Mouse (Mus musculus) natural killer cell, adult 2 months (primary cell): ENCODE results near the gene Cpeb4.

Experiments
- DNase-seq, 2 experiments: peaks; one replicate each; pipeline ENCODE4 v3.0.0; 2022; ENCODE audit warnings: low spot score in 2 of 2

The Cpeb4 gene

DNA sequence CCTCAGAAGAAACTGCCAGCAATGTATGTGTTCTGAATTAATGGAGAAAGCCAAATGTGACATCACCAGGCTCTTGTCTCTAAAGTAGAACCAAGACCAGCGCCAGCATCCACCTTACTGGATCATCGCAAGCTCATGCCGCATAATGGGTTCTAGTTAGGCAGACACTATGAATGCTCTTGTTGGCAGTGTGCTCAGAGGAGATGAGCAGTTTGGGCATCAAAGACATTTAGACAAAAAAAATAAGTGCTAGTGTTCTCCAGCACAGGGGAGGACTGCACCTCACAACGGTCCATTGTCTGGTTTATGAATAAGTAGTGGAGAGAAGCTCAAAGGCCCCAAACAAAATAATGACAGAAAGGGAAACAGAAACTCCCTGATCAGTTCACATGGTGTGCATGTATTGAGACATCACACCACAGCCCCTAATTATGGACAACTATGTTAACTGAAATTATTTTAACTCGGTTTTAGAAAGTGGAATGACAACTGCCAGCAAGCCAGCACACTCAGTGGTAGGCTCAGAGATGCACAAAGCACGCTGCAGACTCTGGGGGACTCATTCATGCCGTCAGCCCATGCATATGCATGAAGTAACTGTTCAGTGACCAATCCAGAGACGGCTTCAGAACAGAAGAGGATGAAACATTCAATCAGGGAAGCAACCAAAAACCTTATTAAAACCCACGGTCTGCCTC, 25.1 kb upstream of the Cpeb4 start:
- no peak for DNase-seq

DNA sequence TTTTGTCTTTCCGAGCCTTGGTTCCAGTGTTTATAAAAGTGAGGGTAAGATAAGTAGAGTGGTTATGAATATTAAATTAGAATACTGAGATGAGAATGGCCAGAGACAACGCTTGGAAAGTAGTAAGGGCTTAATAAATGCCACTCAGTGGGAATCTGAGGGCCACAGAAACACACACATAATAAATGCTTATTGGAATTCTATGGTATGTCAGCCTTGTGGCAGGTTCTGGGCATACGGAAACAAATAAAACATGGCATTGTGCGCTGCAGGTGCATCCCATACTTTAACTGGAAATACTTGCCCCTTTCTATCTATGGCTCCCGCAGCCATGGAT, 24.6 kb upstream of the Cpeb4 start:
- DNase-seq = no peak

DNA sequence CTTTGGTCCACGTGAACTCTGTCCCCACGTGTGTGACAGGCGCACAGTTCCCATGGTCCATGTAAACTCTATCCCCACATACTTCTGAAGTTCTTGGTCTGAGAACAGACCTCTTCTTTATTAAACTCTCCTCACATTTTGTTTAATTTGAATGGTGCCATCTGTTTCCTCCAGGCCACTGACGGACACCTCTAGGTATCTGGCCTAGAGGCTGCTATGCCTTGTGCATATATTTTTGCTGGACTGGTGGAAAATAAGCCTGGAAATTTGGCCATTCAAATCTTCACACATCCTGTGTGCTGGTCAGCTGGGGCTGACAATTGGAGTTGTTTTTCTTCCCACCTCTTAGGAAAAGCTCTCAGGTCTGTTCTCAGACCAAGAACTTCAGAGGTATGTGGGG, 23.3 kb upstream of the Cpeb4 start:
- DNase-seq = no peak

DNA sequence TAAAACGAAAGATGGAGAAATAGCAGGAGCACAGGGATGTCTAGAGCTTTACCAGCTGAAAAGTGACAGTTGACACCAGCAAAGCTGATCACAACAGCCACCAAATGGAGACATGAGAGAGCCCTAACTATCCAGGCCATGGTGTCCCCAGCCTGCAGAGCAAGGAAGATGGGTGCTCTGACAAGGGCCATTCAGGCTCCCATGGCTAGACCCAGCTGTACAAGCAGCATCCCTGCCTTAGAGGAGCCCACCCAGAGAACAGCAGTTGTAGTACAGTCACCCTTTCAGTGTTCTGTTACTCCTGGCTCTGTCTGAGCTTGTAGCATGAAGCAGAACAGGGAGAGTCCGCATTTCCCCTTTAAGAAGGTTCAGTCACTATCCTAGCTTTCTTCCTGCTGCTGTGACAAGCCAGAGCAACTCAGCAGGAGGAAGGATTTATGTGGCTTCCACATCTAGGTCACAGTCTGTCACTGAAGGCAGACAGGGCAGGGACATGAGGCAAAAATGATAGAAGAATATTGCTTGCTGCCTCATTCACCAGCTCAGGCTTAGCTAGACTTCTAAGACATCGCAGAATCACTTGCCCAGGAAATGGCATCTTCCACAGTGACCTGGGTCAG, 21.7 kb upstream of the Cpeb4 start:
- DNase-seq = no peak

DNA sequence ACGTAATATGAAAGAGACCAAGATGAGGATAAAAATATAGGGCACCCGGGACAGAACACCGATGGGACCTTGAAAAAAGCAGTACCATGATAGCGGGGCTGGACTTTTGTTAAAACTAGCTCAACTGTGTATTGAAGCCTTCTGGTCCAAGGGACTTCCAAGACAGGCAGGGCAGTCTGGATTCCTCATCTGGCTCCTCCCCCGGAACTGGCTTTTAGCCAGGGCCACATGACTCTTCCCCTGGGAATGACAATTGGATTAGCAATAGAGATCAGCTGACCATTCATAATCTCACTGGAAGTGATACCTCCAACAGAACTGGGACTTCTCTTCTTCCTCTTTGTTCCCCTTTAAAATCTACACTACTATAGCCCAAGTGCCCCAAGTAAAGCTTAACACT, 21.0 kb upstream of the Cpeb4 start:
- DNase-seq = no peak

DNA sequence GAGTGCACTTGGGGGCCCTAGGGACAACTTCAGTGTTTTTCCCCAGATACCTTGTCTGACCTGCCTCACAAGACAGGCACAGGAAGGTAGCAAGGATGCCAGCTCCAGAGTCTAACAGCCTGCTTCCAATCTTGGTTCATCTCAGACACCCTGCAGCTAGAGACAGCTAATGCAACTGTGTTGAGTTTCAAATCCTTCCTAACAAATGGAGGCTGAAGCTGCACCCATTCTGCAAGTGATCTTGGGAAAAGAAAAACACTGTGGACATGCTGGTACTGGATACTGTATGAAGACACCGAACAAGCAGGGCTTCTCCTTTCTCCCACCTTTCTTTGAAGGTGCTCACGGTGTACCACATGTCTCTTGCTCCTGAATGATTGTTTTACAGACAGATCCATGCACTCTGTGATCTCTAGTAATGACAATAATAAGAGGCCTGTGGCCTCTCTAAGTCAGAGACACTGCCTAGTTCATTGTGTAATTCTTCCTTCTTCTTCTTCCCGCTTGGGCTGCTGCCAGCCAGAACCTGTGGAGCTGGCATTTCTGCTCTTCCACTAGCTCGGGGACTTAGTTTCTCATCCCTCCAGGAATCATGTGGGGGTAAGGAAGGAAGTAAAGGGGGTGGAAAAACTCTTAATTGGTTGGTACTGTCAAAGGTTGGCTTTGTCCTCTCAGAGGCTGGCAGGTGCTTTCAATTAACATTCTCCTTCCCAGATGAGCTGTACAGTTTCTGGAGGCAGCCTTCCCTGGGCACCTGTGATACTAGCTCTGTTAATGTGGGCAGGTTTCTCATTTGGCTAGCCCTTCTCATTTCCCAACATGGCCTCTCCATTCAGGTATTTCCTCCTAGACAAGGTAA, 20.1 kb upstream of the Cpeb4 start:
- DNase-seq = no peak

DNA sequence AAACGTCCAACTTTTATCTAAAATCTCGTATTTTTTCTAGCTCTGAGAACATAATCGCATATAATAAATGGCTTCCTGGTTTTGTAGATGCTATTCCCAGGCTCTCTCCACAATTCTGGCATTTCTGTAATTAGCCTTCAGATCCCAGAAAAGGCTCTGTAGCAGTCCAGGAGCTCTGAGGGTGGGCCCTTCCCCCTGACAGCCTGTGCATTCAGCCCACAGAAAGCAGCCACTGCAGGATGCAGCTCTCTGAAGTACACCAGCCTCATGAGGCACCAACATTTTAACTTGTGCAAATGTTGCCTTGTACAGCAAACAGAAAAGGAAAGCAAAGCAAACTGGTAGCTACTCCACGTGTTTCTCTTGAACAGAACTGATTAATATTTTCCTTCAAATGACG, 17.1 kb upstream of the Cpeb4 start:
- DNase-seq = no peak

DNA sequence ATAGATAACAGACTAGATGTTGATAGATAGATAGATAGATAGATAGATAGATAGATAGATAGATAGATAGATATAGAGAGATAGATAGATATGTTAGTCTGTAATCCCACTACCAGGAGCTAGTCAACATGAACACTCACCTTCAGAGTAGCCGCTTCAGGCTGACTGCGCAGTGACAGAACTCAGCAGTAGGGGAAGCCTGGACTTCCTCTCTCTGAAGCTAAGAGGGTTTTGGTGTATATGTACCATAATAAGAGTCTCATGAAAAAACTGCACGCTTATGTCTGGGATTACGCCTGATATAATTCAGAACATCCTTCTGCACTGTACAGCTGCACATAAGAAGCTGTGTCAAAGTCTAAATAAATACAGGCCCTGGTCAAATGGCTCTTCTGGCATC, 14.5 kb upstream of the Cpeb4 start:
- DNase-seq = no peak

DNA sequence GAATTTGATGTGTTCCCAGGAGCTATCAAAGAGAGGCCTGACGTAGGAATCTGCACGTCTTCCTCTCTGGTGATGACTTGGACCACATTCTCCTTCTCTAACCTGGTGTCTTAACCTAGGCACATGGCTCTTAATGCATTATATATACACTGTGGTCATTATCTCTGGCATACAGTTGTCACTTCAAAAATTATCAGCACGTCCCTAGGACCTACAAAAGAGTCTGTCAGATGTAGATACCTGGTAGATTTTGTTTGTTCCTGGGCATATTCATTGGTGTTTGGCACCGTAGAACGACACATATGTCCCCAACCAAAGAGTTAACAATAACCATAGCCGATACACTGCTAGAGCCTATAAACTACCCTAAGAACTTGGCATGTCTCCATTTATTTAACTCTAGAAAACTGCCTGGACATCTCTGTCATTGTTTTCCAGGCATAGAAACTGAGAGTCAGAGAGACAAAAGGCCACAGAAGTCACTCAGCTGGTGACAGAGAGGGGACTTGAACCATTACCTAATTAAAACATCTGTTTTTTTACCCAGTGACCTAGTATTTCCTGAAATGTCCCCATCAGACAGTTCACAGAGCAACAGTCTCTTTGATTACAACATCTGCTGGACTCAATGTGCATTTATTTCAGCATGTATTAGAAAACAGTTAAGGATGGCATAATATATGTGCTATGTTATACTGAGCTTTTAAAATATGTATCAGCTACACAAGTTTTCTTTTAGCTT, 10.7 kb upstream of the Cpeb4 start:
- DNase-seq = no peak

DNA sequence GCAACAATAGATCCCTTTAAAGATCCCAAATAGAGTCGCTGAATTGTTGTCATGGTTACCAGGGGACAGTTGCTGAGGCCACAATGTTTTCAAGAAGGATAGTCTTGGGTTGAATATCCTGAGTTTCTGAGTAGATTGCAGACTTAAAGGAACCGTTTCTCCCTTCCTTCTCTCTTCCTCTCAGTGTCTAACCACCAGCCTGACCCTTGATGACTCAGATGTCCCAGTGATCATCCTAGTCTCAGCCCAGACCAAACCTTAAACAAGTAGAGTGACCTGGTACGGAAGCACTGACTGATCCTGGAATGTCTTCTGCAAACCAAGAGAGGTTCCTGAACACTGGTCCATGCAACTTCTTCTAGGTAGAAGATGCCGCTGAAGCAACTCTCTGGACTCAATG, 4.0 kb upstream of the Cpeb4 start:
- DNase-seq = no peak

DNA sequence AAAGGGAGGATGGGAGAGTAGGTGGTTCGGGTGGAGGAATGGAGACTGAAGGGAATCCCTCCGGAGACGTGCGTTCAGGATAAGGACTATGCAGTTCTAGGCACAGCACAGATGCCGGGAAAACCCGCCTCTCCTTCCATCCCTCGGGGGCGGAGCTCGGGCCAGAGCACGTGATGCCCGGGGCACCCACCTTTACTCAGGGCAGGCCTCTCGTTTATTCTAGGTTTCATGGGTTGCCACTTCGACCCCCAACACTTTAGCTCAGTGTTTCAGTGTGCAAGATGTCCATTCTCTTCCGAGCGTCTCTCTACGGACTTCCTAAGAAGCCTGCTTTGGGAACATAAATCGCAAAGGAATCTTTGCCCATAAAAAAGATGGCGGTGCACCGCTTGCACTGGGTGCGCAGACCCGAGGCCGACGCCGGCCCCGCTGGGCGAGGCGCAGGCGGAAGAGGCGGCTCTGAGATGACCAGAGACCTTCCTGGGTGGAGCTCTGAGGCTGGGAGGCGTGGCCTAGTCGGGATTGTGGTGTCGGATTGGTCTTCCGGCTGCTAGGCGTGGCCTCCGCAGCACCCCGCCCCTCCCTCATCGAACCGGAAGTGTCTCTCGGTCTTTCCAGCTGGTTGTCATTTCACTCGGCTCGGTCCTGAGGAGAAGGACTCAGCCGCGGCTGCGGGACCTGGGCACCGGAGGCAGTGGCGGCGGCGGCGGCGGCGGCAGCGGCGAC, 1.6 kb upstream of the Cpeb4 start:
- DNase-seq = peak; percentile 97 to 98

DNA sequence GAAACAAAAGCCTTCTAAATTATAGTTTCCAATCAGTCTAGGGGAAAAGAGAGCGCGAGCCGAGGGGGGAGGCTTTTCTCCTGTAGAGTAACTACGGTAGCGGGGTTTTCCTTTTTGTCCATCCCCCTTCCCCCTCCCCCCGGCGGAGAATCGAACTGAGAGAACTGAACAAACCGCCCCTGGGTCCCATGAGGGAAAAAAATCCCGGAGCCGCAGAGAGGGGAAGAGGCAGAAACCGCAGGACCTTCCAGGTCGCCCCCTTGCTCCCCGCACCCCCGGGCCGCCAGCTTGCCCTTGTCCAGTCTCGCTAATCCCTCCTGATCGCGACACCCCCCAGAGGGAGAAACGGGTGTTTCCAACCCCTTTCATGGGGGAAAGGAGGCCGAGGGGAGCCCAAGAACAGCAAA, 873 bp upstream of the Cpeb4 start:
- DNase-seq = peak in 1 of 2 experiments; percentile 23

DNA sequence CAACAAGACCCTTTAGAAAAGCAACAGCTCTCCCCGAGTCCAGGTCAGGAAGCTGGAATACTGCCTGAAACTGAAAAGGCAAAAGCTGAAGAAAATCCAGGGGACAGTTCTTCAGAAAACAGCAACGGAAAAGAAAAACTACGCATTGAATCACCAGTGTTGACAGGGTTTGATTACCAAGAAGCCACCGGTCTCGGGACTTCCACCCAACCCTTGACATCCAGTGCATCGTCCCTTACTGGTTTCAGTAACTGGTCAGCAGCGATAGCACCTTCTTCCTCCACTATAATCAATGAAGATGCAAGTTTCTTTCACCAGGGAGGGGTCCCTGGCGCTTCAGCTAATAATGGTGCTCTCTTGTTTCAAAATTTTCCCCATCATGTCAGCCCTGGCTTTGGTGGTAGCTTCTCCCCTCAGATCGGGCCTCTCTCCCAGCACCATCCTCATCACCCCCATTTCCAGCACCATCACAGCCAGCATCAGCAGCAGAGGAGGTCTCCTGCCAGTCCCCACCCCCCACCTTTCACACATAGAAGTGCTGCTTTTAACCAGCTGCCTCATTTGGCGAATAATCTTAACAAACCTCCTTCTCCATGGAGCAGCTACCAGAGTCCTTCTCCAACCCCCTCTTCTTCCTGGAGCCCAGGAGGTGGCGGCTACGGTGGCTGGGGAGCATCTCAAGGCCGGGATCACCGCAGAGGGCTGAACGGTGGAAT, 693 bp downstream of the Cpeb4 start:
- DNase-seq = no peak

DNA sequence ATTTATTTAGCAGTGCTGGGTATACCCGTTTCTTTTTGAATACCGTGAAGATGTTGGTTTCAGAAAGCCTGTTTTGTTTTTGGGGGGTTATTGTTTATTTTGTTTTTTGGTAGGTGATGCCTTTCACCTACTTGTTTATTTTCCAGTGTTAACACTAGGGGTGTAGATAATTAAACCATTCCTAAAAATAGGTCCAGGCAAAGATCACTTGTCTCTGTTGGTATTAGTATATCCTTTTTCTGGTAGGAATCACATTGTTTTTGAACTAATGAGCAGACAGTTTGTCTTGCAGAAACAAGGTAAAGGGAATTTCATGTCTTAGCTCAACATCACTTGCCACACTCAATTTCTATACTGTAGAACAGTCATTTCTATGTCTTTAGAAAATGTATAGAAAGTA, 2.1 kb downstream of the Cpeb4 start:
- no peak for DNase-seq

DNA sequence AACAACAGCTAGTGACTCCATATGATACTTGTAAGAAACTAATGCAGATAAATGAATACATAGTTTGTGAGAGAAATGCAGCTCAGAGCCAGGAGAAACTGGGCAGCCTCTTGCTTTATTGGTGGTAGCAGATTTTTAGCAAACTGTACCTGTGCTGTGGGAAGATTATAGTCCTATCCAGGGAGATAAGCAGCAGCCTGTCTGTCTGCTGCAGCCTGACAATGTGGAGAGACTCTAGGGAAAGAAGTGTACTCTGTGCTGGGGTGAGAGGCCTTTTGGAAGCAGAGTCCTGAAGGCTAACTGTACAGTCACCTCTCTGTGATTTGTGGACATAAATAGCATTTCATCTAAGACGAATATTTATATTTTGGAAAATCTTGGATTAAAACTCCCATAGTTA, 11.7 kb downstream of the Cpeb4 start:
- no peak for DNase-seq

DNA sequence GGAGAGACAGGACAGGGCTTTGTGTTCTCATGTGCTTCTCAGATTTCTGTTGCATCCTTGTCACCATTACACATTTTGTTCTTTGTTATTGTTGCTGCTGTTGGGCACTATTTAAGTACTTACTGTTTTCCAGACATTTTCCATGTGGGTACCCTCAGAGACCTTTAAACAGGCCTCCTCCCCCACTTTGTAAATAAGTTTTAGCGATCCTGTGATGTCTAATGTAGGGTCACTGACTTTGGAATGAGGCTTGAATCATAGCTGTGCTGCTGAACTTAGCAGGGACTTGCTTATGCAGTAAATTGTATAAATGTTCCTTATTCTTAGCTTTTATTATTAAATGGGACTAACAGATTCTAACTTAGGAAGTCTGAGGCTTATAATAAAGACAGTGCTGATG, 13.8 kb downstream of the Cpeb4 start:
- DNase-seq = no peak

DNA sequence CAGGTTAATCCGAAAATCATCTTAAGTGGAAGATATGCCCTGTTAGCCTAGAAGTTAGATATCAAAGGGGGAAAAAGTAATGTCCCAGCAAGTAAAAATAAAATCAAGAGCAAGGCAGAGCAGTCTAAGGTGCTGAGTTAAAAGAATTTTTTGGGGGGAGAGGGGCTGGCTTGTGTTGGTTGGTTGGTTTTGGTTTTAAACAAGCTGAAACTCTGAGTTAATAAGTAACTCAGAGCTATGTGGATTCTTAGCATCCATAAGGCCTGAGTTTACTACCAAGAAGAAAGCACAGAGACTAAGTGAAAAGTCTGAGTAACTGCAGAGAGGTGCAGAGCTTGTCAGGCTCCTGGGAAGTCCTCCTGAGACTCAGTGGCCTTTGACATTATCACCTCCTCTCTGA, 16.2 kb downstream of the Cpeb4 start:
- no peak for DNase-seq

DNA sequence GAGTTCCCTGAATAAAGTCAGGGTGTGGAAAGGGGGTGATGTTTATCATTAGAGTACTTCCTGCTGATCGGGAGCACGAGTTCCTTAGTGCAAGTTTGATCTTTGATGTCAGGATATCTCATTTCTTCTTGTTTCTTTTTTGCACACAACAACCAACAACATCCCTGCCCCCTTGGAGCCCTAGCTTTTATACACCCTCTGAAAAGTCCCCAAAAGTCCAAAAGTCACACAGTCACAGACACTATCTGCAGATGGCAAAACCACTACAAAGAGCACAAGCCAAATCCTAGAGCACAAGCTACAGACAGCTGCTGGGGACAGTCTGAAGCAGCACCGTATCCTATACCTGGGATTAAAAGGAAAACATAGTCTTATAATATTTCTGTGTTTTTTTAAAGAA, 20.1 kb downstream of the Cpeb4 start:
- DNase-seq = no peak

DNA sequence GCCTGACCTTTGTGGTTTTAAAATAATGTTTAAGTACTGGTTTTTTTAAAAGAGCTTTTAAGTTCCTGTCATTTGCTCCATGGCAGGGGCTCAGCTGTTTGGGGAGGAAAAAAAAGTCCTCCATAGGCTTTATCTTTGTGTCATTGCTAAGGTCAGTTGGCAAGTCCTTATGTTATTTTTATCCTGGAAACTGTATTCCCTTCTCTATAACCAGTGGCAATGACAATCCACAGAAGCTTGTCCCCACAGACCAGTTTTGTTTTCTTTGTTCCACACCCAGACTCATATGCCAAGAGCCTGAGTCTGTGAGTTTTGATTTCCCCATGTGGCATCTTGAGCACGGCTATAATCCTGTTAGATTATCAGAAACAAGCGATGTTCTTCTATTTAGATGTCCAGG, 21.6 kb downstream of the Cpeb4 start:
- no peak for DNase-seq

DNA sequence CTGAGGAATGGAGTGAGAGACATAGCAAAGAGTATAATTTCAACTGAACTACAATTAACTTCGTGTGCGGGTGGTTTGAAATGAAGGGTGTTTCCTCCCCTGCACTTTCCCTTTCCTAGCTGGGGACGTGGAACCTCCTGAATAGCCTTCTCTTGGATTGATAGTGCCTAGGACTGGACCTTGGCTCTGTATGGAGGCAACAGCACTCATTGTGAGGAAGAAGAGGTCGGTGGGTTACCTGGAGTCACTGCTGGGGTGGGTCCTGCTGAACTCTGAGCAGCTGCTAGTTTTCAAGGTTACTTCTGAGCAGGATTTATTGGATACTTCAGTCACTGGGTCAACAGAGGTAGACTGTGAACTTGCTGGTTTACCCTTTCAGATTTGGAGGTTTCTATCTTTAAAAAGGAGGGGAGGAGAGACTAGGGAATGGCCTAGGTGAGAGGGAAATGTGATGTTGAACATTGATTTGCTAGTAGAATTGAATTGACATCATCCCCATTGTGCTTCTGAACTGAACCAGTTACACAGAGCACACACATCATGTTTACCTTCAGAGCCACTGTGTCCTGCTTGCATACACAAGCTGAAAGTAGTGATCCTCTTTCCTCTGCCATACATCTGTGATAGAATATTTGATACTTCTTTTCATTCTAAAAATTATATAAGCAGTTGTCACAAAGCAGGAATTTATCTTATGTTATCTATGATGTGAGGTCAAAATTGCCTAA, 24.2 kb downstream of the Cpeb4 start:
- no peak for DNase-seq
